Mouse (Mus musculus) adipocyte (in vitro differentiated cells): ENCODE measurements around the gene Gjb4.

Experiments used
- DNase-seq: peaks from one replicate; pipeline ENCODE4 v3.0.0-alpha.2; 2016; ENCODE audit warnings: low spot score

Gjb4 gene

GRCm38 (mm10) chr4:127306915-127307314 is 47.0 kb downstream of the Gjb4 start:
- DNase-seq = no peak

DNA sequence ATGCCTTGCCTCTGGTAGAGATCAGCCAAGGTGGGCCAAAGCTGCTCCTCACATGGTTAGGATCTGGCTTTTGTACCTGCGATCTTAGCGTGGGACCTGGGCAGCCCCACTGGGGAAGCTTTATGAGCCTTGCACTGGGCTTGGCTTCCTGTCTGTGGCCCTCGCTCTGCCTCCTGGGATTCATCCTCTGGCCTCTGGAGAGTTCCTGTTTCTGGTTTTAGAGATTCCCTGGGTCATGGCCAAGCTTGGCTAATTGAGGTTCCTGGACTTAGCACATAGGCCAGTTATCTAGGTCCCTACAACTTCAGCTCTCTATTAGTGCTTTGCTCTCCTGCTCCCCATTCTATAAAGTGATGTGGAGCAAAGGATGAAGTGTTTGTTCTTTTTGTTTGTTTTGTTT is 50.1 kb downstream of the Gjb4 start:
- DNase-seq = no peak
